Mouse (Mus musculus): Measurements from ENCODE around the gene Tom1. TPM values are rescaled to one million over a fixed set of nuclear protein-coding genes. Genes with fewer than 3 reads are reported as not detected.

The Tom1 gene
- polyA plus RNA-seq, 1 experiment from 2014 or later: 34.6 TPM

- Histone ChIP-seq H3K4me3 (ENCODE audit: low read depth, low read length) (no peak overlapping the region), H3K36me3 (ENCODE audit: control insufficient read depth, insufficient read depth, low read length) (0 out of 2 replicates have a peak, but pooled peaks cover 5% of the 10 kb centered on the region), H3K9ac (replicated peaks; ENCODE audit: low read depth, low read length) (no peak overlapping the region), H3K27me3 (ENCODE audit: control insufficient read depth, insufficient read depth, low read length) (no peaks in the 10 kb centered on the region), H3K4me1 (ENCODE audit: control insufficient read depth, insufficient read depth, low read length) (no peaks in the 10 kb centered on the region), H3K4me2 (ENCODE audit: low read depth, low read length) (no peak overlapping the region), H3K9me3 (ENCODE audit: control insufficient read depth, low read length) (no peaks in the 10 kb centered on the region), H3K27ac (ENCODE audit: low read depth, low read length) (no peak overlapping the region)
- WGBS: 50% methylated on average over 2 of the region's 2 CpGs
- no peak for ATAC-seq (ENCODE audit: low read depth)
Measured at GRCm38 (mm10) chr8:75013557-75013956, 19.9 kb upstream of the Tom1 start.

GRCm38 (mm10) chr8:75013964-75014363 is 19.5 kb upstream of the Tom1 start:
- Histone ChIP-seq H3K36me3 (ENCODE audit: control insufficient read depth, insufficient read depth, low read length) (0 out of 2 replicates have a peak, but pooled peaks cover 3% of the 10 kb centered on the region), H3K9ac (replicated peaks; ENCODE audit: low read depth, low read length) (no peak overlapping the region), H3K9me3 (ENCODE audit: control insufficient read depth, low read length) (no peaks in the 10 kb centered on the region), H3K4me2 (ENCODE audit: low read depth, low read length) (no peak overlapping the region), H3K4me1 (ENCODE audit: control insufficient read depth, insufficient read depth, low read length) (no peaks in the 10 kb centered on the region), H3K4me3 (ENCODE audit: low read depth, low read length) (no peak overlapping the region), H3K27ac (ENCODE audit: low read depth, low read length) (no peak overlapping the region), H3K27me3 (ENCODE audit: control insufficient read depth, insufficient read depth, low read length) (no peaks in the 10 kb centered on the region)
- ATAC-seq (ENCODE audit: low read depth): no peak
- WGBS: 69% methylated on average over 3 of the region's 3 CpGs

- H3K27ac ChIP-seq (ENCODE audit: low read depth, low read length): no peak overlapping the region
- no peak overlapping the region for H3K9ac ChIP-seq (replicated peaks; ENCODE audit: low read depth, low read length)
- H3K4me3 ChIP-seq (ENCODE audit: low read depth, low read length): no peak overlapping the region
- H3K9me3 ChIP-seq (ENCODE audit: control insufficient read depth, low read length): no peaks in the 10 kb centered on the region
- 48% methylated on average over 2 of the region's 2 CpGs for WGBS
- no peaks in the 10 kb centered on the region for H3K4me1 ChIP-seq (ENCODE audit: control insufficient read depth, insufficient read depth, low read length)
- H3K4me2 ChIP-seq (ENCODE audit: low read depth, low read length): no peak overlapping the region
- H3K27me3 ChIP-seq (ENCODE audit: control insufficient read depth, insufficient read depth, low read length): no peaks in the 10 kb centered on the region
- no peak for ATAC-seq (ENCODE audit: low read depth)
- 0 out of 2 replicates have a peak, but pooled peaks cover 3% of the 10 kb centered on the region for H3K36me3 ChIP-seq (ENCODE audit: control insufficient read depth, insufficient read depth, low read length)
Measured at GRCm38 (mm10) chr8:75015981-75016380, 17.5 kb upstream of the Tom1 start.

GRCm38 (mm10) chr8:75016422-75016821 is 17.1 kb upstream of the Tom1 start:
- no peak overlapping the region for H3K27ac ChIP-seq (ENCODE audit: low read depth, low read length)
- H3K4me3 ChIP-seq (ENCODE audit: low read depth, low read length): no peak overlapping the region
- H3K9ac ChIP-seq (replicated peaks; ENCODE audit: low read depth, low read length): no peak overlapping the region
- no peaks in the 10 kb centered on the region for H3K4me1 ChIP-seq (ENCODE audit: control insufficient read depth, insufficient read depth, low read length)
- H3K9me3 ChIP-seq (ENCODE audit: control insufficient read depth, low read length): no peaks in the 10 kb centered on the region
- 0 out of 2 replicates have a peak, but pooled peaks cover 3% of the 10 kb centered on the region for H3K36me3 ChIP-seq (ENCODE audit: control insufficient read depth, insufficient read depth, low read length)
- H3K27me3 ChIP-seq (ENCODE audit: control insufficient read depth, insufficient read depth, low read length): no peaks in the 10 kb centered on the region
- no peak for ATAC-seq (ENCODE audit: low read depth)
- H3K4me2 ChIP-seq (ENCODE audit: low read depth, low read length): no peak overlapping the region
- 91% methylated on average over 1 of the region's 1 CpGs for WGBS

GRCm38 (mm10) chr8:75018274-75018972 is 15.1 kb upstream of the Tom1 start:
- Histone ChIP-seq H3K27me3 (ENCODE audit: control insufficient read depth, insufficient read depth, low read length) (no peaks in the 10 kb centered on the region), H3K4me2 (ENCODE audit: low read depth, low read length) (no peak overlapping the region), H3K4me3 (ENCODE audit: low read depth, low read length) (no peak overlapping the region), H3K4me1 (ENCODE audit: control insufficient read depth, insufficient read depth, low read length) (no peaks in the 10 kb centered on the region), H3K9me3 (ENCODE audit: control insufficient read depth, low read length) (no peaks in the 10 kb centered on the region), H3K9ac (replicated peaks; ENCODE audit: low read depth, low read length) (no peak overlapping the region), H3K36me3 (ENCODE audit: control insufficient read depth, insufficient read depth, low read length) (peaks cover 10% of the 10 kb centered on the region), H3K27ac (ENCODE audit: low read depth, low read length) (no peak overlapping the region)
- ATAC-seq (ENCODE audit: low read depth): no peak
- WGBS: 52% methylated on average over 5 of the region's 5 CpGs

GRCm38 (mm10) chr8:75023660-75024316 is 9.7 kb upstream of the Tom1 start:
- WGBS: 90% methylated on average over 3 of the region's 3 CpGs
- Histone ChIP-seq H3K36me3 (ENCODE audit: control insufficient read depth, insufficient read depth, low read length) (peaks cover 22% of the 10 kb centered on the region), H3K4me1 (ENCODE audit: control insufficient read depth, insufficient read depth, low read length) (no peaks in the 10 kb centered on the region), H3K4me2 (ENCODE audit: low read depth, low read length) (no peak overlapping the region), H3K4me3 (ENCODE audit: low read depth, low read length) (no peak overlapping the region), H3K9me3 (ENCODE audit: control insufficient read depth, low read length) (no peaks in the 10 kb centered on the region), H3K9ac (replicated peaks; ENCODE audit: low read depth, low read length) (no peak overlapping the region), H3K27me3 (ENCODE audit: control insufficient read depth, insufficient read depth, low read length) (no peaks in the 10 kb centered on the region), H3K27ac (ENCODE audit: low read depth, low read length) (no peak overlapping the region)
- ATAC-seq (ENCODE audit: low read depth): no peak

- Histone ChIP-seq H3K9ac (replicated peaks; ENCODE audit: low read depth, low read length) (no peak overlapping the region), H3K36me3 (ENCODE audit: control insufficient read depth, insufficient read depth, low read length) (peaks cover 22% of the 10 kb centered on the region), H3K27ac (ENCODE audit: low read depth, low read length) (no peak overlapping the region), H3K4me1 (ENCODE audit: control insufficient read depth, insufficient read depth, low read length) (no peaks in the 10 kb centered on the region), H3K27me3 (ENCODE audit: control insufficient read depth, insufficient read depth, low read length) (no peaks in the 10 kb centered on the region), H3K9me3 (ENCODE audit: control insufficient read depth, low read length) (no peaks in the 10 kb centered on the region), H3K4me3 (ENCODE audit: low read depth, low read length) (no peak overlapping the region), H3K4me2 (ENCODE audit: low read depth, low read length) (no peak overlapping the region)
- WGBS: 92% methylated on average over 4 of the region's 4 CpGs
- ATAC-seq (ENCODE audit: low read depth): no peak
Measured at GRCm38 (mm10) chr8:75025809-75026208, 7.7 kb upstream of the Tom1 start.

- Histone ChIP-seq H3K4me2 (ENCODE audit: low read depth, low read length) (no peak overlapping the region), H3K36me3 (ENCODE audit: control insufficient read depth, insufficient read depth, low read length) (peaks cover 3% of the 10 kb centered on the region; the same call in 1 of the 2 replicates), H3K27me3 (ENCODE audit: control insufficient read depth, insufficient read depth, low read length) (no peaks in the 10 kb centered on the region), H3K9ac (replicated peaks; ENCODE audit: low read depth, low read length) (no peak overlapping the region), H3K4me1 (ENCODE audit: control insufficient read depth, insufficient read depth, low read length) (peaks cover 8% of the 10 kb centered on the region; the same call in 1 of the 2 replicates), H3K4me3 (ENCODE audit: low read depth, low read length) (no peak overlapping the region), H3K9me3 (ENCODE audit: control insufficient read depth, low read length) (no peaks in the 10 kb centered on the region), H3K27ac (ENCODE audit: low read depth, low read length) (no peak overlapping the region)
- no peak for ATAC-seq (ENCODE audit: low read depth)
- whole genome bisulfite sequencing: 97% methylated on average over 3 of the region's 3 CpGs
Measured at GRCm38 (mm10) chr8:75030453-75031024, 3.0 kb upstream of the Tom1 start.

GRCm38 (mm10) chr8:75032961-75033360 is 544 bp upstream of the Tom1 start:
- WGBS: 70% methylated on average over 5 of the region's 5 CpGs
- H3K4me3 ChIP-seq (ENCODE audit: low read depth, low read length): peak overlapping the region; percentile 66
- peak overlapping the region; percentile 67 for H3K9ac ChIP-seq (replicated peaks; ENCODE audit: low read depth, low read length)
- H3K27ac ChIP-seq (ENCODE audit: low read depth, low read length): peak overlapping the region; percentile 87
- peaks cover 8% of the 10 kb centered on the region; the same call in 1 of the 2 replicates for H3K4me1 ChIP-seq (ENCODE audit: control insufficient read depth, insufficient read depth, low read length)
- no peaks in the 10 kb centered on the region for H3K27me3 ChIP-seq (ENCODE audit: control insufficient read depth, insufficient read depth, low read length)
- ATAC-seq (ENCODE audit: low read depth): no peak
- peak overlapping the region; percentile 49 for H3K4me2 ChIP-seq (ENCODE audit: low read depth, low read length)
- no peaks in the 10 kb centered on the region for H3K9me3 ChIP-seq (ENCODE audit: control insufficient read depth, low read length)
- no peaks in the 10 kb centered on the region; the same call in 1 of the 2 replicates for H3K36me3 ChIP-seq (ENCODE audit: control insufficient read depth, insufficient read depth, low read length)
